Mouse (Mus musculus): ENCODE results near the gene 1700030K09Rik. TPM values are rescaled to one million over a fixed set of nuclear protein-coding genes. Genes with fewer than 3 reads are reported as not detected.
A peak's percentile ranks its signal among the peaks of the same experiment; 100 is the strongest.

Gene 1700030K09Rik
- polyA plus RNA-seq, 1 experiment: 7.3 TPM

DNA sequence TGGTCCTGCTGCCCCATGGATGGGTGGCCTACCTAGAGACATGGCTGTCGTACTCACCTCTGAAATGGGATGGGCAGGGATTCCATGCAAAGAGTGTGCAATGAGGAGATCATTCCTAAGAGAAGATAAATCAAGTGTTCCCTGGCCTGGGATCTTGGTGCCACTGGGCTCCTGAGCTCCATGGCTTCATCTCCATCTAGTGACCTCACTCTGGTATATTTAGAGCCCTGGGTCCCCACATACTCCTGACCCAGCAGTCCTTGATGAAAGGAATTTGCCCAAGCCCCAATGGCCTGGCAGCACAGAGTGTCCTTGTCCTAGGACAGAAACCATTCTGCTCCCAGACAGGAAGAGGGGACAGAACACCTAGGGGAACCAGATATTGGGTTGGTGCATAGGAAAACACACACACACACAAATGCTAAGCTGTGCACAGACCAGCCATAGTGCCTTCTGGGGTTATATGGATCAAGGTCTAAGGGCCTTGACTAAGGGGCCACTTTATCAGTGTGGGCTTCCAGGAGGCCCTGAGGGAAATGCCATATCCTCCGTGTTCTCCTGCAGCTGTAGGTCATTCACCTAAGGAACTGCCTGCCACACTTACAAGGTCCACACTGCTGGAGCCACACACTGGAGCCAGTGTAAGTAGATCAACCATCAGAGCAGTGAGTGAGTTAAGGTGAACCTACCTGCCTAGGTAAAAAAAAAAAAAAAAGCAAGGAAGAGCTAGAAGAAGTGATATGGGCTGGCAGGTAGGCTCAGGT, 56.0 kb downstream of the 1700030K09Rik start:
- H3K27me3 ChIP-seq (ENCODE audit: control insufficient read depth, insufficient read depth, insufficient read length): no peaks in the 10 kb centered on the region
- peaks cover 6% of the 10 kb centered on the region for H3K36me3 ChIP-seq (ENCODE audit: control insufficient read depth, insufficient read depth)
- no peak overlapping the region for H3K4me3 ChIP-seq
- H3K4me2 ChIP-seq (ENCODE audit: low read depth): no peak overlapping the region
- no peak overlapping the region for H3ac ChIP-seq (ENCODE audit: control insufficient read depth, insufficient read length)
- peaks cover 72% of the 10 kb centered on the region for H3K79me2 ChIP-seq (ENCODE audit: control insufficient read depth, insufficient read depth)
- TF ChIP-seq TCF3 (IDR thresholded peaks at IDR 0.05; ENCODE audit: insufficient read length, low read depth): no peak
- TF ChIP-seq POLR2AphosphoS2 (IDR thresholded peaks at IDR 0.05; ENCODE audit: insufficient read length, low read depth): no peak
- no peak for TF ChIP-seq E2F4 (IDR thresholded peaks at IDR 0.05; ENCODE audit: insufficient read depth)
- no peak for TF ChIP-seq TCF12 (IDR thresholded peaks at IDR 0.05; ENCODE audit: insufficient read depth, poor library complexity, severe bottlenecking)
- TF ChIP-seq SRF (IDR thresholded peaks at IDR 0.05; ENCODE audit: control insufficient read depth, insufficient read length, low read depth): no peak
- no peak for TF ChIP-seq MAX (IDR thresholded peaks at IDR 0.05; ENCODE audit: low read depth)
- no peak for TF ChIP-seq MYOG (IDR thresholded peaks at IDR 0.05; ENCODE audit: control insufficient read depth in 1 of 3, insufficient read depth in 1 of 3, insufficient read length in 2 of 3, low read depth in 2 of 3)
- no peak for TF ChIP-seq CEBPB (IDR thresholded peaks at IDR 0.05; ENCODE audit: insufficient read depth, poor library complexity, severe bottlenecking)
- TF ChIP-seq USF1 (IDR thresholded peaks at IDR 0.05; ENCODE audit: low read depth): no peak
- no peak for TF ChIP-seq REST (IDR thresholded peaks at IDR 0.05; ENCODE audit: insufficient read depth, insufficient read length)
- no peak for TF ChIP-seq POLR2A (IDR thresholded peaks at IDR 0.05; ENCODE audit: insufficient read length, low read depth)
- no peak for TF ChIP-seq MYOD1 (IDR thresholded peaks at IDR 0.05; ENCODE audit: control insufficient read depth in 1 of 3, insufficient read length in 2 of 3, low read depth in 2 of 3)

DNA sequence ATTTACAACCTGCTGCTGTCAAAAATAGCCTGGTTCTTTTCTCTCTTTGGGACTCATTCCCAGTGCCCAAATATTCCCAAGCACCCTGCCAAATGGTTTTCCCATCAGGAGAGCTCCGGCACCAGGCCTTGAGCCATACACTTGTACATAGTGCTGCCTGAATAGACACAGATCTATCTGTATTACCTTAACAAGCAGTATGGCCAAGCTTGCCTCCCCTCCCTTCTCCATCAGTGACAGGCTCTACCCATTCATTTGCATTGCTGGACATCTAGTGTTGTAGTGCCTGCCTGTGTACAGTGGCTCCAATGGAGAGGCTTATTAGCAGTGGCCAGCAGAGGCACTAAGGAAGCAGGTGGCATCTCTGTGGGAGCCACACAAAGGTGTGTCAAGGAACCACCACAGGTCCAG, 56.8 kb downstream of the 1700030K09Rik start:
- H3K79me2 ChIP-seq (ENCODE audit: control insufficient read depth, insufficient read depth): peaks cover 77% of the 10 kb centered on the region
- H3K27me3 ChIP-seq (ENCODE audit: control insufficient read depth, insufficient read depth, insufficient read length): no peaks in the 10 kb centered on the region
- no peak overlapping the region for H3ac ChIP-seq (ENCODE audit: control insufficient read depth, insufficient read length)
- no peak overlapping the region for H3K4me3 ChIP-seq
- H3K4me2 ChIP-seq (ENCODE audit: low read depth): no peak overlapping the region
- TF ChIP-seq REST (IDR thresholded peaks at IDR 0.05; ENCODE audit: insufficient read depth, insufficient read length) (no peak), MYOG (IDR thresholded peaks at IDR 0.05; ENCODE audit: control insufficient read depth in 1 of 3, insufficient read depth in 1 of 3, insufficient read length in 2 of 3, low read depth in 2 of 3) (no peak), SRF (IDR thresholded peaks at IDR 0.05; ENCODE audit: control insufficient read depth, insufficient read length, low read depth) (no peak), MYOD1 (IDR thresholded peaks at IDR 0.05; ENCODE audit: control insufficient read depth in 1 of 3, insufficient read length in 2 of 3, low read depth in 2 of 3) (no peak), TCF12 (IDR thresholded peaks at IDR 0.05; ENCODE audit: insufficient read depth, poor library complexity, severe bottlenecking) (no peak)
- peaks cover 1% of the 10 kb centered on the region for H3K36me3 ChIP-seq (ENCODE audit: control insufficient read depth, insufficient read depth)

DNA sequence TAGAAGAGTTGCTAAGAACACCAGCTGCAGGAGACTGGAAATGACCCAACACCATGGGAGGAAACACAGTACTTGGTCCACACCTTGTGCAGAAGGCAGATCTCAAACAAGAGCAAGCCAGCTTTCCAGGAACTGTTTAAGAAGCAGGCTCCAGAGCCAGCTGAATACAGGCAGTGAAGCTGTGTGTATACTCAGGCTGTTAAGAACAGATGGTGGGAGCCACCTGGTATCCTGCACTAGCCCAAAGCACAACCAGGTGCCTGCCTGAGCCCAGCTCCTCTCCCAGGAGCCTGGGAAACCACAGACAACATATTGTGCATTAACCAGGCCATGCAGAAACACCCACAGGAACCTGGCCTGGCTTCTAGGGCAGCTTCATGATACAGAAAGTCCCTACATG, 60.5 kb downstream of the 1700030K09Rik start:
- TF ChIP-seq MYOG (IDR thresholded peaks at IDR 0.05; ENCODE audit: control insufficient read depth in 1 of 3, insufficient read depth in 1 of 3, insufficient read length in 2 of 3, low read depth in 2 of 3) (peak in 1 of 3 experiments; percentile 22), TCF12 (IDR thresholded peaks at IDR 0.05; ENCODE audit: insufficient read depth, poor library complexity, severe bottlenecking) (no peak)
- H3K79me2 ChIP-seq (ENCODE audit: control insufficient read depth, insufficient read depth): peaks cover 88% of the 10 kb centered on the region
- H3ac ChIP-seq (ENCODE audit: control insufficient read depth, insufficient read length): no peak overlapping the region
- no peak overlapping the region for H3K4me3 ChIP-seq
- no peaks in the 10 kb centered on the region for H3K36me3 ChIP-seq (ENCODE audit: control insufficient read depth, insufficient read depth)
- H3K27me3 ChIP-seq (ENCODE audit: control insufficient read depth, insufficient read depth, insufficient read length): no peaks in the 10 kb centered on the region
- H3K4me2 ChIP-seq (ENCODE audit: low read depth): no peak overlapping the region

DNA sequence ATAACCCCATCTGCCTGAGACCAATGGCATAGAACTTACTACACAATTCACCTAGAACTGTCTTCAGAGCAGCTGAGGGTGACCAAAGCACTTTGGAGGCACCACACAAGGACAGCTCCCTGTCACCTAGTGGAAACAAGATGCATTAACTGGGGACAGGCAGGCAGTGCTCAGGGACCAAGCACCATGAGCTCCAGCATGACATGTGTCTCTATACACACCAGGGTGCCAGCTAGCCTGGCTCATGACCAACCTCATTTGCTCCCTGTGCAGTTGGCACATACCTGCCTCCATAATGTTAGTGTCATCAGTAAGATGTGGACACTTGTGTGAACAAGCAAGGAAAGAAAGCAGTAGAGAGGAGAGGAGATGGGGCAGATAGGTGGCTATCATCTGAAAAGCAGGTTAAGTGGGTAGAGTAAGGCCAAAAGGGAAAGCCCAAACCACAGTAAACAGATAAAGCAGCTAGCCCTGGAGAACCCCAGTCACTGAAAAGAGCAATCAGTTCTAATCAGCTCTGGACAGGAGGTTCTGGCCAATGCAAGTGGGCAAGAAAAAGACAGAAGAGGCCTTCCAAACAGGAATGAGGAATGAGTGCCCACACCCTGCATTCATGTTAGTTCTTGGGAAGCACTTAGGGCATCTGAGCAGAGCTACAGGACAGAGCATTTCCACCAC, 61.1 kb downstream of the 1700030K09Rik start:
- no peak overlapping the region for H3ac ChIP-seq (ENCODE audit: control insufficient read depth, insufficient read length)
- no peak overlapping the region for H3K4me3 ChIP-seq
- H3K36me3 ChIP-seq (ENCODE audit: control insufficient read depth, insufficient read depth): no peaks in the 10 kb centered on the region
- TF ChIP-seq USF1 (IDR thresholded peaks at IDR 0.05; ENCODE audit: low read depth) (no peak), POLR2AphosphoS2 (IDR thresholded peaks at IDR 0.05; ENCODE audit: insufficient read length, low read depth) (no peak), MYOG (IDR thresholded peaks at IDR 0.05; ENCODE audit: control insufficient read depth in 1 of 3, insufficient read depth in 1 of 3, insufficient read length in 2 of 3, low read depth in 2 of 3) (no peak)
- H3K4me2 ChIP-seq (ENCODE audit: low read depth): no peak overlapping the region
- H3K79me2 ChIP-seq (ENCODE audit: control insufficient read depth, insufficient read depth): peaks cover 88% of the 10 kb centered on the region
- H3K27me3 ChIP-seq (ENCODE audit: control insufficient read depth, insufficient read depth, insufficient read length): no peaks in the 10 kb centered on the region

DNA sequence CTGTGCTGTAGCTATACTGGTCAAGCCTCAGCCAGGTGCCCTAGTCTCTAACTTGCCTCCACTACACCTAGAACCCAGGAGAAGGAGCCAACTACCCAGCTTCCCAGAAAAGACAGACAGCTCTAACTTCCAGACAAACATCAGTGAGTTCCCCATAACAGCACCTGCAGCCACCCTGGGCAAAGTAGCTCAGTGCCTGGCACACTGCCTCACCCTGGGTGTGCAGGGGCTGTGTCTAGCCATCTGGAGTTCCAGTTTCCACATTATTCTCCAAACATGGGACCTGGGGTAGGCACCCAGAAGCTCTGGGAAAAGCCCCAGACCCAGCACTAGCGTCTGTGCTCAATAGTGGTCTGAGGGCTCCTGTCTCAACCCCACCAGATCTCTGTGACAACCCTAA, 63.8 kb downstream of the 1700030K09Rik start:
- peaks cover 83% of the 10 kb centered on the region for H3K79me2 ChIP-seq (ENCODE audit: control insufficient read depth, insufficient read depth)
- no peak overlapping the region for H3ac ChIP-seq (ENCODE audit: control insufficient read depth, insufficient read length)
- no peaks in the 10 kb centered on the region for H3K27me3 ChIP-seq (ENCODE audit: control insufficient read depth, insufficient read depth, insufficient read length)
- H3K36me3 ChIP-seq (ENCODE audit: control insufficient read depth, insufficient read depth): no peaks in the 10 kb centered on the region
- TF ChIP-seq USF1 (IDR thresholded peaks at IDR 0.05; ENCODE audit: low read depth) (no peak), POLR2A (IDR thresholded peaks at IDR 0.05; ENCODE audit: insufficient read length, low read depth) (no peak), POLR2AphosphoS2 (IDR thresholded peaks at IDR 0.05; ENCODE audit: insufficient read length, low read depth) (no peak), CEBPB (IDR thresholded peaks at IDR 0.05; ENCODE audit: insufficient read depth, poor library complexity, severe bottlenecking) (no peak), MYOD1 (IDR thresholded peaks at IDR 0.05; ENCODE audit: control insufficient read depth in 1 of 3, insufficient read length in 2 of 3, low read depth in 2 of 3) (no peak), E2F4 (IDR thresholded peaks at IDR 0.05; ENCODE audit: insufficient read depth) (no peak), MYOG (IDR thresholded peaks at IDR 0.05; ENCODE audit: control insufficient read depth in 1 of 3, insufficient read depth in 1 of 3, insufficient read length in 2 of 3, low read depth in 2 of 3) (no peak), MAX (IDR thresholded peaks at IDR 0.05; ENCODE audit: low read depth) (no peak)
- H3K4me3 ChIP-seq: no peak overlapping the region
- no peak overlapping the region for H3K4me2 ChIP-seq (ENCODE audit: low read depth)

Other genes with a start within 250 kb of the 1700030K09Rik start
- gene Cib3, start 231.0 kb upstream of the 1700030K09Rik start, polyA plus RNA-seq (2012; fragmentation: generic; extraction: Trizol): not detected
- not detected for gene Gm11034, start 230.2 kb upstream of the 1700030K09Rik start, polyA plus RNA-seq (2012; fragmentation: generic; extraction: Trizol)
- gene Fam32a, start 224.2 kb upstream of the 1700030K09Rik start, polyA plus RNA-seq (2012; fragmentation: generic; extraction: Trizol): 29.5 TPM
- gene Ap1m1, start 203.9 kb upstream of the 1700030K09Rik start, polyA plus RNA-seq (2012; fragmentation: generic; extraction: Trizol): 57.8 TPM
- gene Gm10282, start 138.6 kb upstream of the 1700030K09Rik start, polyA plus RNA-seq (2012; fragmentation: generic; extraction: Trizol): 63.4 TPM
- gene Klf2, start 124.8 kb upstream of the 1700030K09Rik start, polyA plus RNA-seq (2012; fragmentation: generic; extraction: Trizol): 9.8 TPM
- gene Eps15l1, start 22.4 kb upstream of the 1700030K09Rik start, polyA plus RNA-seq (2012; fragmentation: generic; extraction: Trizol): 22.8 TPM
- gene Calr3, start within 50 bp of the 1700030K09Rik start, polyA plus RNA-seq (2012; fragmentation: generic; extraction: Trizol): 0.38 TPM
- 39.9 TPM for gene Cherp, start 31.3 kb downstream of the 1700030K09Rik start, polyA plus RNA-seq (2012; fragmentation: generic; extraction: Trizol)
- gene Slc35e1, start 48.7 kb downstream of the 1700030K09Rik start, polyA plus RNA-seq (2012; fragmentation: generic; extraction: Trizol): 25.9 TPM
- 7.6 TPM for gene Med26, start 104.4 kb downstream of the 1700030K09Rik start, polyA plus RNA-seq (2012; fragmentation: generic; extraction: Trizol)
- 74.3 TPM for gene Smim7, start 127.2 kb downstream of the 1700030K09Rik start, polyA plus RNA-seq (2012; fragmentation: generic; extraction: Trizol)
- 351 TPM for gene Tmem38a, start 128.2 kb downstream of the 1700030K09Rik start, polyA plus RNA-seq (2012; fragmentation: generic; extraction: Trizol)
- 0.10 TPM for gene Nwd1, start 202.8 kb downstream of the 1700030K09Rik start, polyA plus RNA-seq (2012; fragmentation: generic; extraction: Trizol)